Mouse (Mus musculus) testis, adult 2 months (tissue): ENCODE data around the gene Foxj1.
"Not testable (repeated sequence)": the region's sequence is repeated elsewhere in the genome, so short reads cannot be mapped to it uniquely, and the experiment has no call there.

Source experiments
- CTCF ChIP-seq: fragments of 200-500 bp; IDR thresholded peaks from 2 replicates; pipeline ENCODE4 v1.5.1; 2012; ENCODE audit warnings: low read depth, mild to moderate bottlenecking, inconsistent platforms, low read length, moderate library complexity; ENCODE audit not compliant: control insufficient read depth, insufficient read depth, insufficient replicate concordance
- POLR2A ChIP-seq: fragments of 200-500 bp; IDR thresholded peaks from 2 replicates; pipeline ENCODE4 v1.6.1; 2012; ENCODE audit warnings: low read depth, mild to moderate bottlenecking, inconsistent platforms, low read length, moderate library complexity; ENCODE audit not compliant: control insufficient read depth

DNA sequence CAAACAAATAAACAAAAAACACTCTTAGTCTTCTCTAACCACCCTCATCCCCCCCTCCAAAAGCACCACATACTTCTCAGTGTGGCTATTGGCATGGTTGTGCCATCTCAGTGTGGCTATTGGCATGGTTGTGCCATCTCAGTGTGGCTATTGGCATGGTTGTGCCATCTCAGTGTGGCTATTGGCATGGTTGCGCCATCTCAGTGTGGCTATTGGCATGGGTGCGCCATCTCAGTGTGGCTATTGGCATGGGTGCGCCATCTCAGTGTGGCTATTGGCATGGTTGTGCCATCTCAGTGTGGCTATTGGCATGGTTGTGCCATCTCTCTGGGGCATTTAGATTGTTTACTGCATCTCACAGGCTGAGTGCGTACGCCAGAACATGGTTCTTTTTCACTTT, 25.7 kb upstream of the Foxj1 start:
- TF ChIP-seq CTCF, POLR2A: not testable (repeated sequence)
